In the genomic region with DNA sequence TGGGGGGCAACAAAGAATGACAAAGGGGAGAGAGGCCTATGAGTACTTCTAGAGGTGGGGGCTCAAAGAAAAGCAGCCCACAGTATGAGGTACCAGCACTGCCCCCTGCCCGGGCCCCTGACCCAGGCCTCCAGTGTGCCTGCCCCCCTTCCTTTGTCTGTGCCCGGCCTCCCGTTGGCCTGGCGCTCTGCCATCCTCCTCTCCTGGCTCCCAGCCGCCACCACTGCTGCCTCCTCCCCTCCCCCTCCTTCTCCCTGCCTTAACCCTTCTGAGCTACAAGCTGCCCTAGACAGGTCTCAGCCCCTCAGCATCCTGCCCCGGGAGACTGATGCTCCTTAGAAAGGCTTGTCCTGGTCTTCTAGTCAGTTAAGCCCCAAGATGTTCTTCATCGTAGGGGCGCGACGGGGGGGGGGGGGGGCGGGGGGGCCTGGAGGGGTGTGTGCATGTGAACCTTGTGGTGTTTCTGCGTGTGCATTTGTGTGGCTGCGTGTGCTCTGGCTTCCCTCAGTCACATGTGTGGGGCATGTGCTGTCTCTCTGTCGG, we compare ENCODE assay signal across 7 mouse cellular contexts. TPM values are rescaled to one million over a fixed set of nuclear protein-coding genes. Genes with fewer than 3 reads are reported as not detected.
DNase-seq lines count a peak whose midpoint lies in the region; ATAC-seq and TF ChIP-seq lines count a peak whose summit lies in the region.

No protein-coding gene starts in this region.

- no peaks in the 10 kb centered on the region for H3K27me3 ChIP-seq in limb, embryonic 12.5 days
- no peaks in the 10 kb centered on the region for H3K27me3 ChIP-seq in midbrain, embryonic 13.5 days

- H3K4me1 ChIP-seq in cortical plate, adult 2 months (ENCODE audit: control insufficient read depth, insufficient read depth, low read length): peaks cover 36% of the 10 kb centered on the region
- H3K4me1 ChIP-seq in limb, embryonic 12.5 days (replicated peaks): peaks cover 73% of the 10 kb centered on the region
- peaks cover 77% of the 10 kb centered on the region for H3K4me1 ChIP-seq in midbrain, embryonic 13.5 days (replicated peaks)

- no peak for TF ChIP-seq CTCF in cortical plate, adult 2 months (IDR thresholded peaks at IDR 0.05; ENCODE audit: extremely low read depth, insufficient read depth, low read length)

- WGBS in limb, embryonic 12.5 days: 0% methylated on average over 12 of the region's 14 CpGs
- 0% methylated on average over 13 of the region's 14 CpGs for WGBS in midbrain, embryonic 13.5 days

- peaks cover 2% of the 10 kb centered on the region; the same call in 1 of the 2 replicates for H3K36me3 ChIP-seq in limb, embryonic 12.5 days
- no peaks in the 10 kb centered on the region for H3K36me3 ChIP-seq in midbrain, embryonic 13.5 days

- TF ChIP-seq POLR2A in cortical plate, adult 2 months (IDR thresholded peaks at IDR 0.05; ENCODE audit: extremely low read depth, insufficient read depth, low read length): no peak

- peak overlapping the region; percentile 65 for H3K9ac ChIP-seq in limb, embryonic 12.5 days (replicated peaks)
- peak overlapping the region; percentile 99 for H3K9ac ChIP-seq in midbrain, embryonic 13.5 days (replicated peaks)

- peak overlapping the region; percentile 98 for H3K4me2 ChIP-seq in limb, embryonic 12.5 days
- H3K4me2 ChIP-seq in midbrain, embryonic 13.5 days (replicated peaks): peak overlapping the region; percentile 100

- H3K4me3 ChIP-seq in cortical plate, adult 2 months (ENCODE audit: insufficient read depth, low read length): peak overlapping the region; percentile 77
- peak overlapping the region; percentile 95 for H3K4me3 ChIP-seq in limb, embryonic 12.5 days (replicated peaks)
- H3K4me3 ChIP-seq in midbrain, embryonic 13.5 days (replicated peaks): peak overlapping the region; percentile 97

- H3K27ac ChIP-seq in cortical plate, adult 2 months (ENCODE audit: insufficient read depth, low read length): peak overlapping the region; percentile 90
- H3K27ac ChIP-seq in limb, embryonic 12.5 days: peak overlapping the region; percentile 99
- peak overlapping the region; percentile 98 for H3K27ac ChIP-seq in midbrain, embryonic 13.5 days

- peak; percentile 17; the same call in 1 of the 2 replicates for ATAC-seq in limb, embryonic 12.5 days (ENCODE audit: insufficient number of reproducible peaks, insufficient read depth, low FRiP score, low TSS enrichment, low read depth)
- peak; percentile 63 for ATAC-seq in midbrain, embryonic 13.5 days

- DNase-seq in adrenal gland, adult 18-20 months (ENCODE audit: low spot score in 2 of 2): peak; percentile 77
- DNase-seq in heart, adult 11 months: peak; percentile 99
- DNase-seq in kidney, adult 11 months: peak; percentile 92
- DNase-seq in spleen, postnatal 4 days (ENCODE audit: low spot score in 2 of 2): peak; percentile 79 to 87

- H3K9me3 ChIP-seq in limb, embryonic 12.5 days: no peaks in the 10 kb centered on the region
- no peaks in the 10 kb centered on the region for H3K9me3 ChIP-seq in midbrain, embryonic 13.5 days

RNA-seq across cellular contexts. Expression of a gene that starts 2.7 kb away (rescaled TPM):
- 10 to 100 TPM; 39.8 to 40.9 TPM for total RNA-seq in adrenal gland, adult 18-20 months (2021)
- 13.4 and 16.1 TPM in 2 replicates for polyA plus RNA-seq in cortical plate, adult 2 months (2012; rRNA removed)
- 32.7 and 39.1 TPM in 2 replicates for polyA plus RNA-seq in limb, embryonic 12.5 days (2016; fragmentation: Nextera tagmentation; extraction: Ambion mirVana)
- polyA plus RNA-seq in midbrain, embryonic 13.5 days (2015; fragmentation: Nextera tagmentation; extraction: Ambion mirVana): 20.5 and 21.8 TPM in 2 replicates

RNA-seq across cellular contexts. Expression of a gene that starts 3.0 kb away (rescaled TPM):
- total RNA-seq in adrenal gland, adult 18-20 months (2021): 10 to 100 TPM; 53.0 to 59.4 TPM
- polyA plus RNA-seq in cortical plate, adult 2 months (2012; rRNA removed): 159 and 161 TPM in 2 replicates
- 135 and 145 TPM in 2 replicates for polyA plus RNA-seq in limb, embryonic 12.5 days (2016; fragmentation: Nextera tagmentation; extraction: Ambion mirVana)
- polyA plus RNA-seq in midbrain, embryonic 13.5 days (2015; fragmentation: Nextera tagmentation; extraction: Ambion mirVana): 121 and 140 TPM in 2 replicates

RNA-seq across cellular contexts. Expression of a gene that starts 33.7 kb away (rescaled TPM):
- 10 to 100 TPM; 52.2 to 61.8 TPM for total RNA-seq in adrenal gland, adult 18-20 months (2021)
- polyA plus RNA-seq in cortical plate, adult 2 months (2012; rRNA removed): 37.5 and 38.3 TPM in 2 replicates
- 107 TPM in 2 replicates for polyA plus RNA-seq in limb, embryonic 12.5 days (2016; fragmentation: Nextera tagmentation; extraction: Ambion mirVana)
- polyA plus RNA-seq in midbrain, embryonic 13.5 days (2015; fragmentation: Nextera tagmentation; extraction: Ambion mirVana): 82.9 and 85.4 TPM in 2 replicates

RNA-seq across cellular contexts. Expression of a gene that starts 38.7 kb away (rescaled TPM):
- total RNA-seq in adrenal gland, adult 18-20 months (2021): 10 to 100 TPM in 1 of 2 experiments, 1 to 10 TPM in 1; 9.8 to 15.1 TPM
- 4.9 TPM in 2 replicates for polyA plus RNA-seq in cortical plate, adult 2 months (2012; rRNA removed)
- polyA plus RNA-seq in limb, embryonic 12.5 days (2016; fragmentation: Nextera tagmentation; extraction: Ambion mirVana): 6.4 and 7.2 TPM in 2 replicates
- polyA plus RNA-seq in midbrain, embryonic 13.5 days (2015; fragmentation: Nextera tagmentation; extraction: Ambion mirVana): 2.0 TPM in 2 replicates

RNA-seq across cellular contexts. Expression of a gene that starts 43.7 kb away (rescaled TPM):
- total RNA-seq in adrenal gland, adult 18-20 months (2021): 10 to 100 TPM; 12.0 to 12.3 TPM
- polyA plus RNA-seq in cortical plate, adult 2 months (2012; rRNA removed): 16.0 and 16.2 TPM in 2 replicates
- 19.8 and 19.9 TPM in 2 replicates for polyA plus RNA-seq in limb, embryonic 12.5 days (2016; fragmentation: Nextera tagmentation; extraction: Ambion mirVana)
- 22.1 and 23.4 TPM in 2 replicates for polyA plus RNA-seq in midbrain, embryonic 13.5 days (2015; fragmentation: Nextera tagmentation; extraction: Ambion mirVana)

Comparison
In these comparisons a context has a peak if more than half of its experiments do, and no peak if none do; other contexts are left out.
1. Peak in every context shown above with its lines: DNase-seq, ATAC-seq, H3K4me3 ChIP-seq and H3K27ac ChIP-seq.